Mouse (Mus musculus): ENCODE measurements at regions not wholly inside any gene's neighbourhood (a gene's known extent, or its start where the extent isn't known, plus 50 kb on each side); places are given as distances from the start of the nearest gene placed in this dataset.

DNA sequence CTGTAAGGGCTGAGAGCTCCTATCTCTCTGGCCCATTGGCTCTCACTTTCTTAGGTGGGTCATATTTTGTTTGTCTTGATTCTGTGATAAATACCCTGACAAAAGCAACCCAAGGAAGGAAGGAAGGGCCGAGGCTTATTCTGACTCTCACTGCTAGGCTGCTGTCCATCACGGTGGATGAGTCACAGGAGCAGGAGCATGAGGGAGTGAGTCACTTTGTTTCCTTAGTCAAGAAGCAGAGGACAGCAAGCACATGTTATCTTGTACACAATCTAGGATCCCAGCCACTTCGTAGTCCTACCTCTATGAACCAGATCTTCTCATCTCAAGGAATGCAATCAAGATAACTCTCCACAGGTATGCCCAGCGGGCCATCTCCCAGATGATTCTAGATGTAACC, 69.9 kb downstream of the Atp6v1g3 start:
- DNase-seq (ENCODE audit: low read depth, low spot score) = no peak

GRCm38 (mm10) chr1:138344920-138345319, 71.4 kb downstream of the Atp6v1g3 start:
- no peak for DNase-seq (ENCODE audit: low read depth, low spot score)

DNA sequence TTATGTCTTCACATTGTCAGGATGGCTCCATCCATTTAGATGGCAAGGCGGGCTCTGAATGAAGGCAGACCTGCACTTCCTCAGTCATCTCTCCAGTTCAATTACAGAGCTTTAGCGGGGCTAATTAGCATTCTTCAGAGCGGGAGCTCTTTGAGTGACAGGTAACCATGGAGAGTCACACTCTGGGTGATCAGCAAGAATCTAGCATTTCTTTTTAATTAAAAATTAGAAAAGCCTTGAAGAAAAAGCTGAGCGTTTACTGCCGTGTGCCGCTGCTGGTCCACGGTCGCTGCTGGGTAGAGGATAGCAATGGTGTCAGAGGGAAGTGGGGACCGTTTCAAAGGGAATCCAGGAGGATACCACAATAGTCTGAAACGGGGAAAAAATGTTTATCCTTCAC, 72.5 kb downstream of the Atp6v1g3 start:
- no peak for DNase-seq (ENCODE audit: low read depth, low spot score)

GRCm38 (mm10) chr1:138346904-138347303, 73.4 kb downstream of the Atp6v1g3 start:
- no peak for DNase-seq (ENCODE audit: low read depth, low spot score)

DNA sequence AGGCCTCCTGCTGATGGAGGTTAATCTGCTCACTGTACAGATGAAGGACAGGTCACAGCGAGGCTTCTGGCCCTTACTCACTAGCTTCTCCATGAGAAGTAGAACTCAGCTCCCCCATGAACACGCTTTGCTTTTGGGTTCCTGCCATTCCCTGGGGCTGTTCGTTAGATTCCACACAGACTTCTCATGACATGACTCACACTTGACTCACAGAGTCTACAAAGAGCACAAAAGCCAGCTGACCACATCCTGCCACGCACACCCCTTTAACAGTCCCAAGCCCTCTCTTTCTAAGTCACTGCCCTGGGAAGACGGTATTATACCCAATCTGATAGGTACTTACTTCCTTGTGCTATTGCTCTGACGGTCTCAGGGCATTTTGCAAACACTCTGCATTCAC, 74.9 kb downstream of the Atp6v1g3 start:
- DNase-seq (ENCODE audit: low read depth, low spot score) = no peak

GRCm38 (mm10) chr1:138349099-138349498, 75.6 kb downstream of the Atp6v1g3 start:
- DNase-seq (ENCODE audit: low read depth, low spot score) = no peak

DNA sequence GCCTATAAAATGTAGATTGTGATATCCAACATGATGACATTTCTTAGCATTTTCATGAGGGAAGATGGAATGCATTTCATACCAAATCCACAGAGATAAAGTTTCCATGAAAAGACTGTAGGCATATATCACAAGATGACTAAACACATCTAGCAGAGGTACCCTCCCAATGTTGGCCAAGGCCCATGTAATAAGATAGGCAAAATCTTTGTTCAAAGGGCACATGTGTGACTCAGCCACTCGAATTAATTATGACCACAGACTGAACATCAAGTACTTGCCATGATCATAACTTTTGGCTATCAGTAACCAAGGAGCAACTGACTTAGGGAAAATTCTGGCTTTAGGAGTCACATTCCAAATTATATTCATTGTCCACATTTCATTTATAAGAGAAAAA, 82.9 kb downstream of the Atp6v1g3 start:
- DNase-seq (ENCODE audit: low read depth, low spot score) = no peak

- no peak for DNase-seq (ENCODE audit: low read depth, low spot score)
These were observed 89.3 kb downstream of the Atp6v1g3 start for GRCm38 (mm10) chr1:138362684-138363472.

DNA sequence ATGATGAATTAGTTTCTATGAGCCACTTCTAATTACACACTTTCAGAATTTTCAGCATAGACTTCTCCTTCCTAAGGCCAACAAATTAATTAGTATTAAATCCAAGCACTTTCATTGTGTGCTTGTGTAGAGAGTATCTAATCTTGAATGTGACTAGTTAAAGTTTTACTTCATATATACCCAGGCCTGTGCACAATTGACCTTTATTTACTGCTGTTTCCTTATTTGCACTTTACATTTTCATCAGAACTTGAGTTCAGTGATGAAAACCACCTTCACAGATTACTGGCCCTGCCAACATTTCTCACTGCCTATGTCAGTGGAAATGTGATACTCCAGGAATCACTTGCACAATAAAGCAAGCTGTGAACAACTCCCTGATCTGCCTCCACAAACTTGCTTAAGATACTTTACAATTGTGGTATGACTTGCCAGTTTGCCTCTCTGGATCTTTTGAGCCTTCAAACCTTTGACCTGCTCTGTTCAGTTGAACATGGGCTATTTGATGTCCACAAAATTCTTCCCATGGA, 96.5 kb downstream of the Atp6v1g3 start:
- DNase-seq (ENCODE audit: low read depth, low spot score) = no peak

DNA sequence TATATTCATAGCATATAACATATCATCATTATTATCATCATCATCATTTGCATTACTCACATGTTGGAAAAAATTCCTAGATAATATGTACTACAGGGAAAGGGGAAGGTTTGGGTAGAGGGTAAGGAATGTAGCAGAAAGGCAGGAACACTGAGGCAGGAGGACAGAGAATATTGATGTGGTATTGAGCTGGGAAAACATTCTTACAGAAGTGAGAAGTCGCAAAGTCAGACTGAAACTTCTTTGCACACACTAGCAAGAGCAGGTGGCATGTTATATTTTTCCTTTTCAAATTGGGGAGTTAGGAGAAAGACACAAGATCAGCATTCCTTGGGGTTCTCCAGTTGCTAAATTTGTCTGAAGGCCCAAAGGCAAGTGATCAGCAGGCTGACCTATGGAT, 97.9 kb downstream of the Atp6v1g3 start:
- DNase-seq (ENCODE audit: low read depth, low spot score) = peak; percentile 27

GRCm38 (mm10) chr1:138384146-138384545, 110.6 kb downstream of the Atp6v1g3 start:
- DNase-seq (ENCODE audit: low read depth, low spot score) = peak; percentile 70

DNA sequence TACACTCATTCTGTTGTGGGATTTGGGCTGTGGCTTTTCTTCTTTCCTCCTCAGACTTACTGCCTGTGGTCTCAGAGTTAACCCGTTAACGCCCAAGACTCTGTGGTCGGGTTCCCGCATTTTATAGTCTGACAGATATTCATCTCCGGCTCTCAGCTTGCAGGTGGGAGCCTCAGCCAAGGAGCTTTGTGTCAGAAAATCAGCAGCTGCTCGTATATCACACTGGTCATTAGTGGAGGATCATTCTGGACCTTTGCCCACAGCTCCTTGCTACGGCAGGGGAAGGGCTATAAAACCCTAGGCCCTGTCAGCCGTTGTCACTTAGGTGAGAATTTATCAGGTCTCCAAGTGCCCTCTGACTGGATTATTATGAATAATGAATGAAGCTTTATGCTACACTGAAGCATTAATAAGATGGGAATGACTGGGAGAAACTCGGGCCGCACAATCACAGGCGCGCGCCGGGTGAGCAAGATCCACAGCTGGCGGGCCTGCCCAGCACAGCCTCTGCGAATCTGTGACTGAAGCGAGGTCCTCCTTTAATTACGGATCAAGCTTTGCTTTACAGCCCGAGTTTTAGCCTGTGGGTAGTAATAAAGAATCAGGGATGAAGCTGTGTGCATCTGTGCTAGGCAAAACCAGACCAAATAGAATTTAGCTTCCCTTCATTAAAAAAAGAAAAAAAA, 111.8 kb downstream of the Atp6v1g3 start:
- no peak for DNase-seq (ENCODE audit: low read depth, low spot score)

DNA sequence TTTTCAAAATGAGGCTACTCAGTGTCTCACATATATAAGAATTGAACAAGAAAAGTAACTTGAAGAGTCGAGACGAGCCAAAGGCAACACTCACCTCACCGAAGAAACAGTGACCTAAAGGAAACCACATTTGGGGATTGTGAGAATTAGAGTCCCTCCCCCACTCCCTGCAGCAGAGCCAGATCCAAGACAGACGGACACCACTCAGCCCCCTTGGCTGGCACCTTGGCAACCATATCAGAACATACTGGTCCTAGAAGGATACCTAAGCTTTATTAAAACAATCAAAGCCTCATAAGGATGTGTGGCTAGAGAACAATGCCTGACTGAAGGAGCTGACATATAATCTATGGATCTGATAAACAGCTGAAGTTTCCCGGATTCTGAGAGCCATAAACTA, 112.5 kb downstream of the Atp6v1g3 start:
- DNase-seq (ENCODE audit: low read depth, low spot score) = no peak

GRCm38 (mm10) chr1:138388634-138389033, 115.1 kb downstream of the Atp6v1g3 start:
- DNase-seq (ENCODE audit: low read depth, low spot score) = no peak

- DNase-seq (ENCODE audit: low read depth, low spot score) = no peak
These were observed 116.1 kb downstream of the Atp6v1g3 start for GRCm38 (mm10) chr1:138389676-138390075.

DNA sequence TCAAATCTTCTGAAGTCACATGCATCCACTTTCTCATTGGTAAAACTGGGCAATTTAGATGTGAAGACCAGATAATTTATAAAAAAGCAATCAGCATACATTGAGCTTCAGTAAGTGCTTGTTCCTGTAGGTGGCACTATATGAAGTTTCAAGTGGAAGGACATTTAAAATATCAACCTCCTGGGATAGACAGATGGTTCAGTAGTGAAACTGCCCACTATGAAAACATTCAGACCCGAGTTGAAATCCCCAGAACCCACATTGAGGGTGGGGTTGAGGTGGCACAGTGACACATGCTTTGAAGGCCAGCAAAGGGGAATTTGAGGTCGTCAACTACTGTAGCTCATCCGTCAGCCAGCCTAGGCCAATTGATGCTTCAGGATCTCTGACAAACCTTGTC, 145.1 kb downstream of the Atp6v1g3 start:
- no peak for DNase-seq (ENCODE audit: low read depth, low spot score)

GRCm38 (mm10) chr1:138427416-138427815, 153.9 kb downstream of the Atp6v1g3 start:
- DNase-seq (ENCODE audit: low read depth, low spot score) = no peak
